ENCODE assay signal across 8 mouse cellular contexts in the genomic region with DNA sequence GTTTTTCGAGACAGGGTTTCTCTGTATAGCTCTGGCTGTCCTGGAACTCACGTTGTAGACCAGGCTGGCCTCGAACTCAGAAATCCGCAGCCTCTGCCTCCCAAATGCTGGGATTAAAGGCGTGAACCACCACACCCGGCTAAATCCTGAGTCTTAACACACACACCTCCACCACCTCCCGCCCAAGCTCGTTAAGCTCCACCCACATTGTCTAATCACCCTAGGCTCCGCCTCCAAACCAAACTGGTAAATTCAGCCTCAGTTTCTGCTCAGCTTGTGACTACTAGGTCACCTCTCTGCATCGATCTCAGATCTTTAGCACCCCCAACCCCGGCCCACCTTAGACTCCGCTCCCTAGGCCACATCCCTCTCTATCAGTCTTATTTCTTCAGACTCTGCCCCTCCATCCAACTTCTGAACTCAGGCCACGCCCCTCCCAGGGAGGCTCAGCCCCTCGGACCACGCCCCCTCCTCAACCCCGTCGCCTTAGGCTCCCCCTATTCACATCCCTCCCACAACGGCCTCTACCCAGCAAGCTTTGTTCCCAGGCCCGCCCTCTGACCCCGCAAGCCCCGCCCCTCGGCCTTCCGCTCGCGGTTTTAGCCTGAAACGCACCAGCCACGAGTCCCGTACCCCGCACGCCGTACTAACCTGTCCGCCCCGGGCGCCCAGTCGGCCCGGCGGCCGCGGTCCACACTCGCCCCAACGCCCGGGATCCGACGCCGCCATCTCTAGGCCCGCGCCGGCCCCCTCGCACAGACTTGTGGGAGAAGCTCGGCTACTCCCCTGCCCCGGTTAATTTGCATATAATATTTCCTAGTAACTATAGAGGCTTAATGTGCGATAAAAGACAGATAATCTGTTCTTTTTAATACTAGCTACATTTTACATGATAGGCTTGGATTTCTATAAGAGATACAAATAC. TPM values are rescaled to one million over a fixed set of nuclear protein-coding genes. Genes with fewer than 3 reads are reported as not detected.
A peak's percentile ranks its signal among the peaks of the same experiment; 100 is the strongest.
DNase-seq lines count a peak whose midpoint lies in the region; ATAC-seq lines count a peak whose summit lies in the region.

Gene Med16, minus strand, starts transcription at position 757 of the 925 bp plus-strand sequence.

- H3K36me3 ChIP-seq in megakaryocyte, embryonic 14.5 days (replicated peaks; ENCODE audit: low read length): peaks cover 77% of the 10 kb centered on the region

- peaks cover 58% of the 10 kb centered on the region for H3K4me1 ChIP-seq in megakaryocyte, embryonic 14.5 days

- H3K4me3 ChIP-seq in megakaryocyte, embryonic 14.5 days (replicated peaks): peak within 1 kb of the TSS; percentile 94

- peak; percentile 92 for ATAC-seq in common myeloid progenitor, adult 5-6 weeks (replicated peaks; ENCODE audit: low read depth, poor library complexity, severe bottlenecking)

- no peaks in the 10 kb centered on the region; the same call in 1 of the 2 replicates for H3K9me3 ChIP-seq in megakaryocyte, embryonic 14.5 days

- peak; percentile 98 for DNase-seq in ZHBTc4 (ENCODE audit: low read depth, low spot score)
- peak; percentile 96 to 97 for DNase-seq in gastrocnemius, adult 8-10 months (ENCODE audit: low spot score in 2 of 2)
- peak; percentile 88 for DNase-seq in hindlimb bud, embryonic 11.5 days (ENCODE audit: extremely low spot score, low read depth, low spot score)
- DNase-seq in left cerebral cortex, adult 8-10 months (ENCODE audit: low spot score in 2 of 2): peak; percentile 95
- peak; percentile 95 to 97 for DNase-seq in right cerebral cortex, postnatal 10 days (ENCODE audit: low spot score in 2 of 2)
- DNase-seq in urinary bladder, postnatal 25 days (ENCODE audit: low spot score): peak; percentile 92

- no peaks in the 10 kb centered on the region for H3K27me3 ChIP-seq in megakaryocyte, embryonic 14.5 days (replicated peaks)

RNA-seq across cellular contexts. Expression of gene Med16, which starts in this region (rescaled TPM):
- total RNA-seq in common myeloid progenitor, adult 5-6 weeks (2017): 17.3 and 19.3 TPM in 2 replicates
- total RNA-seq in gastrocnemius, adult 8-10 months (2022): 10 to 100 TPM; 30.8 to 37.1 (median 32.9) TPM
- 10 to 100 TPM; 51.9 to 68.0 (median 61.4) TPM for total RNA-seq in left cerebral cortex, adult 8-10 months (2022)
- polyA plus RNA-seq in megakaryocyte, embryonic 14.5 days (2012; ENCODE audit: insufficient read depth, low replicate concordance): 32.2 and 85.7 TPM in 2 replicates

Comparison
In these comparisons a context has a peak if more than half of its experiments do, and no peak if none do; other contexts are left out.
1. Peak in every context shown above with its lines: DNase-seq, ATAC-seq and H3K4me3 ChIP-seq.